Mouse (Mus musculus) G1E (cell line): ENCODE measurements at regions not wholly inside any gene's neighbourhood (a gene's known extent, or its start where the extent isn't known, plus 50 kb on each side); places are given as distances from the start of the nearest gene placed in this dataset.

ENCODE experiments used
- CTCF ChIP-seq: IDR thresholded peaks from 2 replicates; pipeline ENCODE4 v1.5.1; 2012; ENCODE audit warnings: low read depth, low read length, inconsistent platforms, mixed read lengths
- GATA1 ChIP-seq: IDR thresholded peaks from 2 replicates; pipeline ENCODE4 v1.6.1; 2012; ENCODE audit warnings: borderline replicate concordance, low read length, inconsistent platforms, mixed read lengths
- GATA2 ChIP-seq: IDR thresholded peaks from 2 replicates; pipeline ENCODE4 v1.6.1; 2012; ENCODE audit warnings: low read depth, low read length, inconsistent platforms, borderline replicate concordance
- POLR2AphosphoS5 ChIP-seq: IDR thresholded peaks from 2 replicates; pipeline ENCODE4 v1.6.1; 2012; ENCODE audit warnings: low read depth, low read length, inconsistent platforms; ENCODE audit not compliant: insufficient replicate concordance
- TAL1 ChIP-seq: conservative IDR thresholded peaks from 2 replicates; pipeline ENCODE4 v1.6.1; 2012; ENCODE audit warnings: low read depth, low read length, inconsistent platforms, mixed read lengths

DNA sequence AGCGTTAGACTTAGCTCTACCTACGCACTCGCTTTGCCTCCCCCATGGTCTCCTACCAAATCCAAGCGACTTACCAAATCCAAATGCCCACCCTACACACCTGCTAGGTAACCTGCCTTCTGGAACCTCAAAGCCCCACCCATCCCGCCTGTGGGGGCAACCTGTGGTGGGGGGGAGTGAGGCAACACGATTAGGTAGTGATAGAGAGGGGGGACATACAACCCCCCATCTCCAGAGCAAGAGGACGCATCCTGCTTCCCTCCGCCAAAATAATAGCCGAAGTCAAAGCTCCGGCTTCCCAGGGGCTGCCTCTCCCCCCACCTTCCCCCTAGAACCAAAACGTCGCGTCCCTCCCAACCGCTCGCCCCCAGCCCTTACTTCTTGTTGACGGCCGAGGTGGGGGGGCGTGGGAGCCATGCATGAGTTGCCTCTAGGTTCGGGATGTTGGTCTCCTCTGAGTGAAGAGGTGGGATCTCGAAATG, 181.4 kb upstream of the Mkln1 start:
- TF ChIP-seq CTCF (no peak), GATA1 (no peak), POLR2AphosphoS5 (no peak), TAL1 (no peak), GATA2 (no peak)
